Mouse (Mus musculus): ENCODE data around the gene Chrna4.

Gene Chrna4

GRCm38 (mm10) chr2:181043437-181043836 is at the start of gene Chrna4:
Gene Chrna4 (minus strand): TSS chr2:181043546.
- no peak for DNase-seq (ENCODE audit: low spot score in 2 of 2)

- DNase-seq (ENCODE audit: low spot score in 2 of 2) = no peak
Measured at GRCm38 (mm10) chr2:181090123-181090522, 46.8 kb upstream of the Chrna4 start.

GRCm38 (mm10) chr2:181084997-181085396 is 41.7 kb upstream of the Chrna4 start:
- DNase-seq (ENCODE audit: low spot score in 2 of 2) = no peak

GRCm38 (mm10) chr2:181083945-181084344 is 40.6 kb upstream of the Chrna4 start:
- no peak for DNase-seq (ENCODE audit: low spot score in 2 of 2)

GRCm38 (mm10) chr2:181080886-181081285 is 37.5 kb upstream of the Chrna4 start:
- peak in 1 of 2 experiments; percentile 65 for DNase-seq (ENCODE audit: low spot score in 2 of 2)

- DNase-seq (ENCODE audit: low spot score in 2 of 2) = no peak
Measured at GRCm38 (mm10) chr2:181079518-181079917, 36.2 kb upstream of the Chrna4 start.

GRCm38 (mm10) chr2:181078908-181079307 is 35.6 kb upstream of the Chrna4 start:
- no peak for DNase-seq (ENCODE audit: low spot score in 2 of 2)

GRCm38 (mm10) chr2:181075501-181075900 is 32.2 kb upstream of the Chrna4 start:
- no peak for DNase-seq (ENCODE audit: low spot score in 2 of 2)

GRCm38 (mm10) chr2:181072403-181072714 is 29.0 kb upstream of the Chrna4 start:
- no peak for DNase-seq (ENCODE audit: low spot score in 2 of 2)

- DNase-seq (ENCODE audit: low spot score in 2 of 2) = peak; percentile 93 to 95
Measured at GRCm38 (mm10) chr2:181071706-181072402, 28.5 kb upstream of the Chrna4 start.

GRCm38 (mm10) chr2:181070136-181070535 is 26.8 kb upstream of the Chrna4 start:
- peak; percentile 77 to 80 for DNase-seq (ENCODE audit: low spot score in 2 of 2)

GRCm38 (mm10) chr2:181068499-181068898 is 25.2 kb upstream of the Chrna4 start:
- DNase-seq (ENCODE audit: low spot score in 2 of 2) = no peak

- no peak for DNase-seq (ENCODE audit: low spot score in 2 of 2)
Measured at GRCm38 (mm10) chr2:181065827-181066226, 22.5 kb upstream of the Chrna4 start.

GRCm38 (mm10) chr2:181060127-181060526 is 16.8 kb upstream of the Chrna4 start:
- peak; percentile 89 to 92 for DNase-seq (ENCODE audit: low spot score in 2 of 2)

- DNase-seq (ENCODE audit: low spot score in 2 of 2) = no peak
Measured at GRCm38 (mm10) chr2:181058193-181058592, 14.8 kb upstream of the Chrna4 start.

GRCm38 (mm10) chr2:181057341-181057740 is 14.0 kb upstream of the Chrna4 start:
- no peak for DNase-seq (ENCODE audit: low spot score in 2 of 2)

- no peak for DNase-seq (ENCODE audit: low spot score in 2 of 2)
Measured at GRCm38 (mm10) chr2:181052171-181052570, 8.8 kb upstream of the Chrna4 start.

- DNase-seq (ENCODE audit: low spot score in 2 of 2) = no peak
Measured at GRCm38 (mm10) chr2:181048986-181049385, 5.6 kb upstream of the Chrna4 start.

- no peak for DNase-seq (ENCODE audit: low spot score in 2 of 2)
Measured at GRCm38 (mm10) chr2:181048252-181048945, 5.1 kb upstream of the Chrna4 start.

- no peak for DNase-seq (ENCODE audit: low spot score in 2 of 2)
Measured at GRCm38 (mm10) chr2:181044001-181044400, 655 bp upstream of the Chrna4 start.

- DNase-seq (ENCODE audit: low spot score in 2 of 2) = no peak
Measured at GRCm38 (mm10) chr2:181042376-181042775, 970 bp downstream of the Chrna4 start.

GRCm38 (mm10) chr2:181041941-181042340 is 1.4 kb downstream of the Chrna4 start:
- no peak for DNase-seq (ENCODE audit: low spot score in 2 of 2)

- no peak for DNase-seq (ENCODE audit: low spot score in 2 of 2)
Measured at GRCm38 (mm10) chr2:181039356-181039680, 4.0 kb downstream of the Chrna4 start.

All from right cerebral cortex, adult 2 months (tissue).